Mouse (Mus musculus) CD4-positive, CD25-positive, alpha-beta regulatory T cell, adult 9 weeks (primary cell): Measurements from ENCODE around the gene Dirc2. TPM values are rescaled to one million over a fixed set of nuclear protein-coding genes. Genes with fewer than 3 reads are reported as not detected.

Source experiments
- polyA plus RNA-seq: library from polyadenylated mRNA; unstranded; fragments of 100-300 nt; shearing (Covaris generic); gene quantifications from one replicate; pipeline ENCODE4 v1.2.1, GENCODE M21; 2017

Gene Dirc2
- polyA plus RNA-seq, result 1.6 TPM

DNA sequence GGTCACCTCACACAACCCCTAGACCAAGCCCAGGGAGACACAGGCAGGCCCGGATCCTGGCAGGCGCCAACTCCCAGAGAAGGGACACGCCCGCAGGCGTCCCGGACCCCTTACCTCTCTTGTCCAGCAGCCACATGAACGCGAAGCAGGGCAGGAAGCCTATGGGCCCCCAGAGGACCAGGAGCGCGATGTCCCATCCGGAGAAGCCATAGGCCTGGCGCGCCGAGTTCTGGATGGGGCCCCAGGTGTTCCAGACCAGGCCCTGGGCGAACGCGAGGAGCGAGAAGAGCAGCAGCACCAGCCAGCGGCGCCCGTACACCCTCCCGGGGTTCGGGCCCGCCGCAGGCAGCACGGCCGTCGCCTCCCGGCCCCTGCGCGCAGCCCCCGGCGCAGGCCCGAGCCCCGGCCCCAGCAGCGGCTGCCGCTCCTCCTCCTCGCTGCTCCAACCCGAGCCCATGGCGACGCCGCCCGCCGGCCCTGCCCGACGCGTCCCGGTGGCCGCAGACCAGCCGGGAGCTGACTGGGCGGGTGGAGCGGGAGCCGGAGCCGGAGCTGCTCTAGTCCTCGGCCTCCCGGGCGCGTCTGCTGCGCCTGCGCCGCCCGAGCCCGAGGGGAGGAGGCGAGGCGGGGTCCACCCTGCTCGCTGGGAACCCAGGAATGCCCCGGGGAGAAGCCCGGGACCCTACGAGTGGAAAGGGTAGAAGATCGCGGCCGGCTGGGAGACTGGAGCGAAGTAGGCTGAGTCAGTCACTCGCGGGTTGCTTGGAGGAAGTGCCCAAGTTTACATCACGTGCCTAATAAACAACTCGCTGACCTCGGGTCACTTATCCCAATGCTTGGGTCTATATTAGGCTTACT, at the start of gene Dirc2:
TSS of gene Dirc2 (minus strand) at position 572 of the 858 bp plus-strand sequence.

GRCm38 (mm10) chr16:35769878-35770657, 912 bp upstream of the Dirc2 start, which contains the start of gene Hspbap1:
TSS of gene Hspbap1 (plus strand) at chr16:35770375.

Other genes with a start within 250 kb of the Dirc2 start
- gene Sema5b, start 228.2 kb downstream of the Dirc2 start, polyA plus RNA-seq, result not detected
- gene Hspbap1, start 1.0 kb upstream of the Dirc2 start, polyA plus RNA-seq, result 41.4 TPM
- gene Parp14, start 102.2 kb upstream of the Dirc2 start, polyA plus RNA-seq, result 112 TPM
- gene Parp9, start 169.1 kb upstream of the Dirc2 start, polyA plus RNA-seq, result 114 TPM
- gene Dtx3l, start 169.8 kb upstream of the Dirc2 start, polyA plus RNA-seq, result 92.6 TPM
- 58.4 TPM for gene Kpna1, start 209.4 kb upstream of the Dirc2 start, polyA plus RNA-seq